Mouse (Mus musculus) C2C12 (cell line): ENCODE measurements at regions not wholly inside any gene's neighbourhood (a gene's known extent, or its start where the extent isn't known, plus 50 kb on each side); places are given as distances from the start of the nearest gene placed in this dataset.

Experiments used
- H3K27me3 ChIP-seq: one replicate; pipeline ENCODE4 v1.6.1; 2011; ENCODE audit not compliant: control insufficient read depth, insufficient read depth, insufficient read length
- H3K36me3 ChIP-seq: one replicate; pipeline ENCODE4 v1.6.1; 2011; ENCODE audit not compliant: control insufficient read depth, insufficient read depth
- H3K4me3 ChIP-seq: one replicate; pipeline ENCODE4 v1.5.1; 2011; ENCODE audit warnings: mild to moderate bottlenecking, control low read depth; ENCODE audit not compliant: poor library complexity, insufficient read depth, severe bottlenecking
- H3K79me2 ChIP-seq: one replicate; pipeline ENCODE4 v1.6.1; 2011; ENCODE audit not compliant: control insufficient read depth, insufficient read depth
- H3K79me3 ChIP-seq: one replicate; pipeline ENCODE4 v1.6.1; 2011; ENCODE audit warnings: low read depth, control low read depth
- H3ac ChIP-seq: one replicate; pipeline ENCODE3; 2011; ENCODE audit warnings: low read depth; ENCODE audit not compliant: control insufficient read depth, insufficient read length
- CEBPB ChIP-seq: IDR thresholded peaks from one replicate; pipeline ENCODE4 v1.6.1; 2011; ENCODE audit warnings: low read depth, mild to moderate bottlenecking, control low read depth, moderate library complexity
- CTCF ChIP-seq: IDR thresholded peaks from one replicate; pipeline ENCODE4 v1.5.1; 2011; ENCODE audit not compliant: control insufficient read depth, insufficient read depth, insufficient read length
- FOSL1 ChIP-seq: IDR thresholded peaks from one replicate; pipeline ENCODE4 v1.8.0; 2011; ENCODE audit warnings: mild to moderate bottlenecking, low read length; ENCODE audit not compliant: poor library complexity, insufficient read depth, severe bottlenecking
- MAX ChIP-seq: IDR thresholded peaks from one replicate; pipeline ENCODE4 v1.6.1; 2011; ENCODE audit warnings: mild to moderate bottlenecking, control low read depth
- MYOD1 ChIP-seq: IDR thresholded peaks from one replicate; pipeline ENCODE4 v1.6.1; 2011; ENCODE audit warnings: low read depth; ENCODE audit not compliant: control insufficient read depth, insufficient read length
- MYOG ChIP-seq: IDR thresholded peaks from one replicate; pipeline ENCODE4 v1.6.1; 2011; ENCODE audit not compliant: control insufficient read depth, insufficient read length; ENCODE audit errors: extremely low read depth
- USF1 ChIP-seq: IDR thresholded peaks from one replicate; pipeline ENCODE4 v1.6.1; 2011; ENCODE audit warnings: low read depth, mild to moderate bottlenecking, control low read depth, moderate library complexity

- TF ChIP-seq USF1: no peak
- TF ChIP-seq FOSL1: no peak
- no peak for TF ChIP-seq CEBPB
- no peak for TF ChIP-seq MAX
- Histone ChIP-seq H3ac (no peak overlapping the region), H3K4me3 (no peak overlapping the region), H3K79me2 (no peaks in the 10 kb centered on the region), H3K36me3 (no peaks in the 10 kb centered on the region), H3K27me3 (no peaks in the 10 kb centered on the region), H3K79me3 (no peaks in the 10 kb centered on the region)
Observed at GRCm38 (mm10) chr15:36709788-36710187, 297.8 kb downstream of the Zfp706 start.

- H3K79me2 ChIP-seq: no peaks in the 10 kb centered on the region
- TF ChIP-seq CEBPB: no peak
- TF ChIP-seq CTCF: peak; percentile 87
- TF ChIP-seq MYOG: no peak
- no peaks in the 10 kb centered on the region for H3K27me3 ChIP-seq
- no peaks in the 10 kb centered on the region for H3K79me3 ChIP-seq
- H3K36me3 ChIP-seq: no peaks in the 10 kb centered on the region
- H3K4me3 ChIP-seq: no peak overlapping the region
- H3ac ChIP-seq: no peak overlapping the region
Observed at GRCm38 (mm10) chr15:36708471-36708870, 299.1 kb downstream of the Zfp706 start.

DNA sequence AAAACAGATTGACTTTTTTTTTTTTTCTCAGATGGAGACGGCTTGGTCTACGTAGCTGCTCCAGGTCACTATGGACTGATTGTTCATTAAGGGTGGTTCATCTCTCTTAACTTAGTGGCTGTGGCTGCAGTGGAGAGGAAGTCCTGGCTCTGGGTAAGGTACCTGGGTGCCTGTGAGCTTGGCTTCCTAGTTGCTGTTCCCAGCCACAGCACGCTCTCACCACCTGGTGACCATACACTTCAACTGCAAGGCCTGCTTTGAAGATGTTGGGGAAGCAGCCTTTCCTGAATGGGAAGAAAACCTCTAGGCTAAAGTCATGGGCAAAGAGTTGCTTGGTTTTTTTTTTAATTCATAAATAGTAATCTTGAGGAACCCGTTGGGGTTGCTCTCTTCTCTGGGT lies 301.6 kb downstream of the Zfp706 start:
- Histone ChIP-seq H3K4me3 (no peak overlapping the region), H3ac (peak overlapping the region; percentile 6), H3K79me2 (no peaks in the 10 kb centered on the region), H3K27me3 (no peaks in the 10 kb centered on the region), H3K36me3 (no peaks in the 10 kb centered on the region), H3K79me3 (no peaks in the 10 kb centered on the region)
- TF ChIP-seq FOSL1 (no peak), CTCF (peak; percentile 66)

- no peaks in the 10 kb centered on the region for H3K27me3 ChIP-seq
- no peaks in the 10 kb centered on the region for H3K36me3 ChIP-seq
- H3K79me2 ChIP-seq: no peaks in the 10 kb centered on the region
- H3K4me3 ChIP-seq: no peak overlapping the region
- H3ac ChIP-seq: no peak overlapping the region
- TF ChIP-seq MAX (no peak), FOSL1 (no peak), USF1 (no peak), CEBPB (no peak), MYOG (no peak), CTCF (no peak), MYOD1 (no peak)
- no peaks in the 10 kb centered on the region for H3K79me3 ChIP-seq
Observed at GRCm38 (mm10) chr15:36705391-36705790, 302.2 kb downstream of the Zfp706 start.

- Histone ChIP-seq H3K79me3 (no peaks in the 10 kb centered on the region), H3K79me2 (no peaks in the 10 kb centered on the region), H3K4me3 (no peak overlapping the region), H3ac (no peak overlapping the region), H3K27me3 (no peaks in the 10 kb centered on the region), H3K36me3 (no peaks in the 10 kb centered on the region)
- TF ChIP-seq FOSL1: no peak
- no peak for TF ChIP-seq USF1
- TF ChIP-seq CEBPB: no peak
- TF ChIP-seq MYOG: no peak
- TF ChIP-seq MYOD1: no peak
- no peak for TF ChIP-seq CTCF
- TF ChIP-seq MAX: no peak
Observed at GRCm38 (mm10) chr15:36701846-36702245, 305.7 kb downstream of the Zfp706 start.

GRCm38 (mm10) chr15:36700196-36700595 lies 307.4 kb downstream of the Zfp706 start:
- Histone ChIP-seq H3K4me3 (no peak overlapping the region), H3K27me3 (peaks cover 3% of the 10 kb centered on the region), H3K79me2 (no peaks in the 10 kb centered on the region), H3ac (no peak overlapping the region), H3K79me3 (no peaks in the 10 kb centered on the region), H3K36me3 (no peaks in the 10 kb centered on the region)
- TF ChIP-seq CEBPB (no peak), CTCF (no peak), MYOG (no peak), FOSL1 (no peak), MYOD1 (no peak), MAX (no peak), USF1 (no peak)
